Mouse (Mus musculus) retina, embryonic 14.5 days (tissue): ENCODE results near the gene Erfe.
A peak's percentile ranks its signal among the peaks of the same experiment; 100 is the strongest.

Experiments
- DNase-seq: peaks from one replicate; pipeline ENCODE4 v3.0.0-alpha.2; 2015; ENCODE audit warnings: low spot score

Gene Erfe

GRCm38 (mm10) chr1:91366215-91367108, at the start of gene Erfe:
TSS of gene Erfe (plus strand) at chr1:91366430.
- DNase-seq, result peak; percentile 82

- DNase-seq, result no peak
Observed at GRCm38 (mm10) chr1:91317656-91318055, 48.6 kb upstream of the Erfe start.

GRCm38 (mm10) chr1:91321760-91322438, 44.3 kb upstream of the Erfe start, which contains the start of gene Espnl:
TSS of gene Espnl (plus strand) at chr1:91322075.
- DNase-seq, result no peak

- no peak for DNase-seq
Observed at GRCm38 (mm10) chr1:91324646-91325045, 41.6 kb upstream of the Erfe start.

GRCm38 (mm10) chr1:91325488-91326042, 40.7 kb upstream of the Erfe start:
- DNase-seq, result no peak

- DNase-seq, result no peak
Observed at GRCm38 (mm10) chr1:91332102-91332501, 34.1 kb upstream of the Erfe start.

GRCm38 (mm10) chr1:91333582-91333981, 32.6 kb upstream of the Erfe start:
- no peak for DNase-seq

GRCm38 (mm10) chr1:91337355-91337754, 28.9 kb upstream of the Erfe start:
- DNase-seq, result no peak

GRCm38 (mm10) chr1:91344001-91344400, 22.2 kb upstream of the Erfe start:
- DNase-seq, result no peak

- peak; percentile 40 for DNase-seq
Observed at GRCm38 (mm10) chr1:91344921-91345685, 21.1 kb upstream of the Erfe start.

- peak; percentile 87 for DNase-seq
Observed at GRCm38 (mm10) chr1:91346892-91347291, 19.3 kb upstream of the Erfe start.

- DNase-seq, result no peak
Observed at GRCm38 (mm10) chr1:91350841-91351240, 15.4 kb upstream of the Erfe start, which contains the start of gene Klhl30. TSS of gene Klhl30 (plus strand) at chr1:91351016.

GRCm38 (mm10) chr1:91351249-91351648, 15.0 kb upstream of the Erfe start:
- no peak for DNase-seq

GRCm38 (mm10) chr1:91352277-91352676, 14.0 kb upstream of the Erfe start:
- DNase-seq, result no peak

GRCm38 (mm10) chr1:91356105-91356504, 10.1 kb upstream of the Erfe start:
- DNase-seq, result no peak

GRCm38 (mm10) chr1:91362113-91362512, 4.1 kb upstream of the Erfe start:
- DNase-seq, result no peak

- DNase-seq, result no peak
Observed at GRCm38 (mm10) chr1:91364822-91365644, 1.2 kb upstream of the Erfe start.

- DNase-seq, result no peak
Observed at GRCm38 (mm10) chr1:91365816-91366214, 415 bp upstream of the Erfe start.

GRCm38 (mm10) chr1:91367295-91367694, 1.1 kb downstream of the Erfe start:
- no peak for DNase-seq

GRCm38 (mm10) chr1:91369408-91369807, 3.2 kb downstream of the Erfe start:
- no peak for DNase-seq

- DNase-seq, result no peak
Observed at GRCm38 (mm10) chr1:91370055-91370454, 3.8 kb downstream of the Erfe start.
